Mouse (Mus musculus) splenic B cell, adult 2 months (primary cell): ENCODE measurements around the gene Gpt2.

Experiments
- DNase-seq: peaks from one replicate; pipeline ENCODE4 v3.0.0-alpha.2; 2011; ENCODE audit warnings: low read depth, low spot score
- H3K27me3 ChIP-seq: 2 replicates; pipeline ENCODE4 v1.6.1; 2012; ENCODE audit warnings: mild to moderate bottlenecking, low read length, moderate library complexity, mixed read lengths; ENCODE audit not compliant: control insufficient read depth, poor library complexity, insufficient read depth, severe bottlenecking
- H3K36me3 ChIP-seq: 2 replicates; pipeline ENCODE4 v1.6.1; 2012; ENCODE audit warnings: mild to moderate bottlenecking, low read length, moderate library complexity, mixed read lengths; ENCODE audit not compliant: control insufficient read depth, poor library complexity, insufficient read depth, severe bottlenecking

Gene Gpt2

GRCm38 (mm10) chr8:85500460-85500859 lies 8.1 kb downstream of the Gpt2 start:
- H3K36me3 ChIP-seq = no peaks in the 10 kb centered on the region
- DNase-seq = no peak
- H3K27me3 ChIP-seq = no peaks in the 10 kb centered on the region

GRCm38 (mm10) chr8:85500955-85501685 lies 8.7 kb downstream of the Gpt2 start:
- Histone ChIP-seq H3K27me3 (no peaks in the 10 kb centered on the region), H3K36me3 (no peaks in the 10 kb centered on the region)
- DNase-seq = no peak

- no peaks in the 10 kb centered on the region for H3K36me3 ChIP-seq
- H3K27me3 ChIP-seq = no peaks in the 10 kb centered on the region
Measured at GRCm38 (mm10) chr8:85502381-85502780, 10.0 kb downstream of the Gpt2 start.

GRCm38 (mm10) chr8:85503065-85503464 lies 10.7 kb downstream of the Gpt2 start:
- H3K36me3 ChIP-seq = no peaks in the 10 kb centered on the region
- DNase-seq = no peak
- H3K27me3 ChIP-seq = no peaks in the 10 kb centered on the region

More at GRCm38 (mm10) chr8:85502381-85502780, 10.0 kb downstream of the Gpt2 start:
- DNase-seq = no peak

- no peak for DNase-seq
- H3K36me3 ChIP-seq = no peaks in the 10 kb centered on the region
- no peaks in the 10 kb centered on the region for H3K27me3 ChIP-seq
Measured at GRCm38 (mm10) chr8:85504704-85505103, 12.3 kb downstream of the Gpt2 start.

- H3K36me3 ChIP-seq = no peaks in the 10 kb centered on the region
- no peak for DNase-seq
- no peaks in the 10 kb centered on the region for H3K27me3 ChIP-seq
Measured at GRCm38 (mm10) chr8:85506620-85507019, 14.2 kb downstream of the Gpt2 start.

- Histone ChIP-seq H3K36me3 (no peaks in the 10 kb centered on the region), H3K27me3 (no peaks in the 10 kb centered on the region)
Measured at GRCm38 (mm10) chr8:85508661-85509060, 16.3 kb downstream of the Gpt2 start.

GRCm38 (mm10) chr8:85512234-85512633 lies 19.9 kb downstream of the Gpt2 start:
- no peak for DNase-seq
- H3K27me3 ChIP-seq = no peaks in the 10 kb centered on the region
- H3K36me3 ChIP-seq = no peaks in the 10 kb centered on the region

More at GRCm38 (mm10) chr8:85508661-85509060, 16.3 kb downstream of the Gpt2 start:
- no peak for DNase-seq

GRCm38 (mm10) chr8:85513283-85513682 lies 20.9 kb downstream of the Gpt2 start:
- no peak for DNase-seq

GRCm38 (mm10) chr8:85515391-85515790 lies 23.0 kb downstream of the Gpt2 start:
- H3K27me3 ChIP-seq = no peaks in the 10 kb centered on the region
- DNase-seq = no peak
- H3K36me3 ChIP-seq = no peaks in the 10 kb centered on the region

More at GRCm38 (mm10) chr8:85513283-85513682, 20.9 kb downstream of the Gpt2 start:
- Histone ChIP-seq H3K36me3 (no peaks in the 10 kb centered on the region), H3K27me3 (no peaks in the 10 kb centered on the region)

- no peaks in the 10 kb centered on the region for H3K36me3 ChIP-seq
- H3K27me3 ChIP-seq = no peaks in the 10 kb centered on the region
- no peak for DNase-seq
Measured at GRCm38 (mm10) chr8:85517336-85517735, 25.0 kb downstream of the Gpt2 start.

GRCm38 (mm10) chr8:85517956-85518355 lies 25.6 kb downstream of the Gpt2 start:
- Histone ChIP-seq H3K36me3 (no peaks in the 10 kb centered on the region), H3K27me3 (no peaks in the 10 kb centered on the region)
- DNase-seq = no peak

- no peak for DNase-seq
- Histone ChIP-seq H3K36me3 (no peaks in the 10 kb centered on the region), H3K27me3 (no peaks in the 10 kb centered on the region)
Measured at GRCm38 (mm10) chr8:85520586-85520985, 28.2 kb downstream of the Gpt2 start.

GRCm38 (mm10) chr8:85521332-85521731 lies 29.0 kb downstream of the Gpt2 start:
- Histone ChIP-seq H3K27me3 (no peaks in the 10 kb centered on the region), H3K36me3 (no peaks in the 10 kb centered on the region)
- DNase-seq = no peak

- DNase-seq = no peak
- Histone ChIP-seq H3K27me3 (no peaks in the 10 kb centered on the region), H3K36me3 (no peaks in the 10 kb centered on the region)
Measured at GRCm38 (mm10) chr8:85524086-85524485, 31.7 kb downstream of the Gpt2 start.

GRCm38 (mm10) chr8:85526105-85526504 lies 33.7 kb downstream of the Gpt2 start:
- DNase-seq = peak; percentile 75
- Histone ChIP-seq H3K36me3 (no peaks in the 10 kb centered on the region), H3K27me3 (no peaks in the 10 kb centered on the region)
